Mouse (Mus musculus) lung, embryonic 16.5 days (tissue): ENCODE results near the gene Mpzl1. TPM values are rescaled to one million over a fixed set of nuclear protein-coding genes. Genes with fewer than 3 reads are reported as not detected.
A peak's percentile ranks its signal among the peaks of the same experiment; 100 is the strongest.

ENCODE experiments used
- ATAC-seq: fragments of 200-750 bp; cut with Nextera tagmentation; 2 replicates; pipeline ENCODE4 v1.8.0; 2017; ENCODE audit warnings: low read depth, mild to moderate bottlenecking, moderate library complexity
- H3K27ac ChIP-seq: fragments of 300-500 bp; sonication (generic); 2 replicates; pipeline ENCODE4 v1.5.1; 2014; ENCODE audit warnings: mild to moderate bottlenecking, control low read depth, low read length
- H3K27me3 ChIP-seq: fragments of 300-500 bp; sonication (generic); 2 replicates; pipeline ENCODE4 v1.6.1; 2014; ENCODE audit warnings: low read depth, low read length, mixed read lengths; ENCODE audit not compliant: control insufficient read depth, insufficient read depth
- H3K36me3 ChIP-seq: fragments of 300-500 bp; sonication (generic); 2 replicates; pipeline ENCODE4 v1.6.1; 2014; ENCODE audit warnings: low read length; ENCODE audit not compliant: control insufficient read depth, insufficient read depth
- H3K4me1 ChIP-seq: fragments of 300-500 bp; sonication (generic); replicated peaks from 2 replicates; pipeline ENCODE4 v1.6.1; 2014; ENCODE audit warnings: low read length, mixed read lengths; ENCODE audit not compliant: control insufficient read depth, insufficient read depth
- H3K4me2 ChIP-seq: fragments of 300-500 bp; sonication (generic); 2 replicates; pipeline ENCODE4 v1.6.1; 2014; ENCODE audit warnings: low read depth, low read length, control low read depth
- H3K4me3 ChIP-seq: fragments of 300-500 bp; sonication (generic); 2 replicates; pipeline ENCODE4 v1.5.1; 2014; ENCODE audit warnings: mild to moderate bottlenecking, low read length, control low read depth
- H3K9ac ChIP-seq: fragments of 300-500 bp; sonication (generic); 2 replicates; pipeline ENCODE4 v1.6.1; 2014; ENCODE audit warnings: low read length, control low read depth
- H3K9me3 ChIP-seq: fragments of 300-500 bp; sonication (generic); 2 replicates; pipeline ENCODE4 v1.6.1; 2016; ENCODE audit warnings: low read length; ENCODE audit not compliant: control insufficient read depth
- WGBS: fragments of 180-500 bp; shearing (Covaris S2); extraction: QIAGEN DNeasy Blood & Tissue Kit; methylation state at CpG from one replicate; pipeline ENCODE4 v1.1.7; 2014; 5-methylcytosine and 5-hydroxymethylcytosine counted together
- polyA plus RNA-seq: library from polyadenylated mRNA; unstranded; fragments of >200 nt; fragmentation: Nextera tagmentation; extraction: Ambion mirVana; gene quantifications from 2 replicates; pipeline ENCODE4 v1.2.1, GENCODE M21; 2015

Mpzl1 gene
- polyA plus RNA-seq, 1 experiment from 2014 or later = 176 TPM

DNA sequence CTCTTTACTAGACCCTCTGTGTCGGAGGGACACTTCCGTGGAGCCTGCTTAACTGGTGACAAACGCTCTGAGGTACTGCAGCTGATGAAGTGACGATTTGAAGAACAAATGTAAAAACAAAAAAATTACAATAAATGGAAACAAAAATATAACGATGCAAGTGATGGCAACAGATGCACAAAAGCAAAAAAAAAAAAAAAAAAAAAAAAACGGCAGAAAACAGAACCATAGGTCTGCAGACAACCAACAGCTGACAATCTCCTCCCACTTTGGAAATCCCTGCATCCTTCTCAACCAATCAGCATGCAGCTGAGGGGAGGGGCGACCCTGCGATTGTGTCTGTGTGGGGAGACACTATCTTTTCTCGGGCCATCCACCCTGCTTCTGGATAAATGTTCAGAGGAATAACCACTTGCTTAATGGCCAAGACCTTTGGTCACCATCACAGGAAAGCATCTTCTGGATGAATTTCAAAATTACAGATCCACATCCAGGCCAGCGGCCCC is 32.5 kb downstream of the Mpzl1 start:
- ATAC-seq = no peak
- WGBS = 83% methylated on average over 10 of the region's 10 CpGs

DNA sequence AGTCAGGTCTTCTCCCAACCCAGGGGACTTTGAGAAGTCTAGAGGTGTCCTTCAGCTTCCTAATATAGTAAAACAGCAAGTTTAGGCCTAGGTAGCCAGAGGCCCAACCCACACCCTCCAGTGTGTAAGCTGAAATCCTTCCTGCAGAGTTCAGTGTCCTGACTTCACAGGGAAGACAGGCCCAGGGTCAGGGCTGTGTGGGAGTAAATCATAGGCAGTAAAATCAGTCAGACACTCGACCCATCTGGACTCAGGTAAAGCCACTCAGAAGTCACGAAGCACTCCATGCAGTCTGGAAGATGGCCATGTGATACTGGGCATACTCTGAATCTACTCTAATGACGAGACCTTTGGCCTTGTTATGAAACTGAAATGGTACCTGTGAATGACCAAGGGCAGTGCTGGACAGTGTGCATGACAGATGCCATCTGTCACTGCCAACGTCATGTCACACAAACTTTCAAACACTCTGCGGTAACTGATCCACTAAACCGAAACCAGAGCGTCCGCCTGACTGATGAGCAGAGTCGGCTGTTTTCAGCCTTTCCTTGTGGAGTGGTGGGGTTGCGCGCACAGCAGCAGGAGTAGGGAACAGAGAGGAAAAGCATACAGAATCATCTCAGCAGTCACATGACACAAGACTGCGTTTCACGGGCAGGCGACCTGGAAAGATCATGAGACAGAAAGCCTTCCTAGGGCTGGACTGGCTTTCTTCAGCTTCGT is 39.5 kb downstream of the Mpzl1 start:
- ATAC-seq = no peak
- Histone ChIP-seq H3K4me2 (no peak overlapping the region), H3K27ac (no peak overlapping the region), H3K4me1 (peaks cover 16% of the 10 kb centered on the region), H3K9ac (no peak overlapping the region), H3K9me3 (no peaks in the 10 kb centered on the region), H3K4me3 (no peak overlapping the region), H3K27me3 (no peaks in the 10 kb centered on the region), H3K36me3 (peaks cover 22% of the 10 kb centered on the region)
- 60% methylated on average over 15 of the region's 15 CpGs for WGBS

More for the DNA sequence above, 32.5 kb downstream of the Mpzl1 start:
- Histone ChIP-seq H3K27ac (no peak overlapping the region), H3K9ac (no peak overlapping the region), H3K4me2 (no peak overlapping the region), H3K4me3 (no peak overlapping the region), H3K36me3 (peaks cover 34% of the 10 kb centered on the region), H3K27me3 (no peaks in the 10 kb centered on the region), H3K9me3 (no peaks in the 10 kb centered on the region), H3K4me1 (peaks cover 9% of the 10 kb centered on the region)

DNA sequence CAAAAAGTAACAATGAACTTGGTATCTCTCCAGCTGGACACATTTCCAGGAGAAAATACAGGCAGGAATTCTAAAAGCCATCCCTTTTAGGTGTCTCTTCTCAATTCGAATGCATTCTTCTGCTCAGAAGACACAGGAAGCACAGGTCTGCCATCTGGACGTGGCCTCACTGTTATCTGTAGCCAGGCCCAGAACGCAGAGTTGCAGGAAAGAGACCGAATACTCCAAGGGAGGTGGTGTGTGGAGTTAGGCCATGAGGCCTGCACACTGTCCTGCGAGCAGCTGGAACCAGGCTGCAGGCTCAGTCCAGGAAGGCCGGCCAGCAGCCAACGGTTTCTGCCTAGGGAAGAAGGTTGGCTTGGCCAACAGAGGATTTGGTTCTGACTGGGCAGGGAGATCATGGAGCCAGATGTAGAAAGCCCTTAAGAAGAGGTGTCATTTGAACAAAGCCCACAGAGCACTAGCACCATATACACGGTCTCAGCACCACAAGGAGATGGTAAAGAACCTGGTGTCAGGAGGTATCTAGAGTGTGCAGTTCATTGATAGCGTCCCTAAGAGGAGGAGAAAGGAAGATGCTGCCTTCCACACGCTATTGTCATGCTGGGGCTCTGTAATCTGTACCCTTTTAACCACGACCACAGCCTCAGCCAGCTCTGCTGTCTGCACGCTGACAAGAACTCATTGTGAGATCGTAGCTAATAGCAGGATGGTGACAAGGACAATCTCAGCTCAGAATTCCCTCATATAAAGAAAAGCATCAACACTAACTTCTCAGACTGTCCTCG is 41.8 kb downstream of the Mpzl1 start:
- ATAC-seq = no peak
- WGBS = 77% methylated on average over 14 of the region's 14 CpGs
- no peak overlapping the region for H3K4me2 ChIP-seq
- H3K27ac ChIP-seq = peak overlapping the region; percentile 52; the same call in 1 of the 2 replicates
- no peak overlapping the region for H3K4me3 ChIP-seq
- H3K27me3 ChIP-seq = no peaks in the 10 kb centered on the region
- peaks cover 34% of the 10 kb centered on the region for H3K4me1 ChIP-seq
- no peaks in the 10 kb centered on the region for H3K9me3 ChIP-seq
- H3K36me3 ChIP-seq = peaks cover 20% of the 10 kb centered on the region
- no peak overlapping the region for H3K9ac ChIP-seq

DNA sequence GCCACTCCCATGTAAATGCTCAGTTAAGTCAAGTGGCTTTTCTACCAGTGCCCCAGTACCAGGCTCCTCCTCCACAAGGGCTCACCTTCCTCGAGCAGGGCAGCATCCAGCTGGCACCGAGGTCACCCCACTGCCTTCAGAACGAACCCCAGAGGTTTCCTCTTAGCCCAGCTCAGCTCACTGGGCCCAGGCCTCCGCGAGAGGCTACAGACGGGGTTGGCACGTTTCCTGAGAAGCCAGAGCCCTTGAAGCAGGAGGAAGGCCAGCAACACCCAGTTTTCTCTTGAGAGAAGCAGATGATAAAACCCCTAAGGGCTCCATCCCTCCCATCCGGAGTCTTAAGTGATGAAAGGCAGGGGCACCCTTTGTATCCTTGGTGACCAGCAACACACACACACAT is 43.6 kb downstream of the Mpzl1 start:
- H3K27me3 ChIP-seq = no peaks in the 10 kb centered on the region
- H3K27ac ChIP-seq = peak overlapping the region; percentile 88
- H3K9me3 ChIP-seq = no peaks in the 10 kb centered on the region
- WGBS = 49% methylated on average over 8 of the region's 8 CpGs
- peaks cover 42% of the 10 kb centered on the region for H3K4me1 ChIP-seq
- peaks cover 18% of the 10 kb centered on the region for H3K36me3 ChIP-seq
- ATAC-seq = no peak
- no peak overlapping the region for H3K9ac ChIP-seq
- H3K4me3 ChIP-seq = no peak overlapping the region
- no peak overlapping the region for H3K4me2 ChIP-seq

DNA sequence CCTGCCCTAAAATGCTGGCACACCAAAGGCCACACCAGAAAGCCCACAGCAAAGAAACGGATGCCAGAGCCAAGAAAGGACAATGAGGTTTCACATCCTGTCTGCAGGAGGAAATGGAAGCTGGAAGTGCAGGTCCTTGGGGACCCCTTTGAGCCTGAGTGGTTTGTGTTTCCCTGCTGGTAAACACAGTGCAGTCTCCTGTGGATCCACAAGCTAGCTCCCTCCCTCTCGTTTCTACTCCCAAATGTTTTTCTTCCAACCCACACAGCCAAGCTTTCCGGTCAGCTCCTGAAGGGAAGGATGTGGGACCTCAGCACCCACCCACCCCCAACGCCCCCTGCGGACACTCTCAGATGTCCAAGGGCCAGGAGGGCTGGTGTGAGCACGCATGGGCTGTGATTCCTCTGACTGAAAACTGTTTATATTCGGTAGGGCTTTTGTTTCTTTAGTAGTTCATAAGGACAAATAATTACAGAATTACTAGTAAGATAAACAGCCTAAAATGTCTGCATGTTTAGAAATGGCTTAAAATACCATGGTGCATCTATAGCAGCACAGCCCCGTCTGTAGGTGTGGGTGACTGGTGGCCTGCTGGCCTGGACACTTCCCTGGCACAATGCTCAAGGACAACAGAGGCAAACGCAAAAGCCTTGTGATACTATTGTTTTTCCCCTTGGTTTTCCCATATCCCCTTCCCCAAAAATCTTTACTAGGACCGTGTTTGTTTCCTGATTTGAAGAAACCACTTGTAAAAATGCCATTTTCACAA is 44.9 kb downstream of the Mpzl1 start:
- peak overlapping the region; percentile 26; the same call in 1 of the 2 replicates for H3K4me2 ChIP-seq
- peaks cover 47% of the 10 kb centered on the region for H3K4me1 ChIP-seq
- H3K9me3 ChIP-seq = no peaks in the 10 kb centered on the region
- no peak overlapping the region for H3K4me3 ChIP-seq
- H3K27me3 ChIP-seq = no peaks in the 10 kb centered on the region
- 20% methylated on average over 10 of the region's 10 CpGs for WGBS
- H3K36me3 ChIP-seq = peaks cover 15% of the 10 kb centered on the region
- peak; percentile 91 for ATAC-seq
- no peak overlapping the region for H3K9ac ChIP-seq
- H3K27ac ChIP-seq = peak overlapping the region; percentile 88

DNA sequence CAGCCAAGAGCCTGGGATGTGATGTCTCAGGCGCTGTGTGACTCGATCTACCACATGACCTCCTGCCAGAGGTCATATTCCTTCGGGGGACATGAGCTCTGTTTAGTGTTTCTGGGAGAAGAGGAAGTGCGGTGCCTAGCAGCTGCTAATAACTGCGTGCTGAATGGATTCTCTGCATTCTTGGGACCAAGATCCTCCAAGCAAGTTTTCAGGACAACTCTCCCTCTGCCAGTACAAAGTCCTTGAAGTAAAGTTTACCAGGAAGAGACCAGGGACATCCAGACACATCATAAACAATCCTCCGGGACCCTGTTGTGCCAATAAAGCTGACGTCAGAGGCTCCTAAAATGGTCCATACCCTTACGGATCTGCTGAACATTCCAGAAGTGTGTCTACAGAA is 46.5 kb downstream of the Mpzl1 start:
- 25% methylated on average over 8 of the region's 8 CpGs for WGBS
- Histone ChIP-seq H3K27ac (peak overlapping the region; percentile 88), H3K9ac (no peak overlapping the region), H3K4me3 (no peak overlapping the region), H3K4me1 (peaks cover 47% of the 10 kb centered on the region), H3K27me3 (no peaks in the 10 kb centered on the region), H3K9me3 (no peaks in the 10 kb centered on the region), H3K4me2 (no peak overlapping the region), H3K36me3 (peaks cover 10% of the 10 kb centered on the region)
- ATAC-seq = peak; percentile 43

DNA sequence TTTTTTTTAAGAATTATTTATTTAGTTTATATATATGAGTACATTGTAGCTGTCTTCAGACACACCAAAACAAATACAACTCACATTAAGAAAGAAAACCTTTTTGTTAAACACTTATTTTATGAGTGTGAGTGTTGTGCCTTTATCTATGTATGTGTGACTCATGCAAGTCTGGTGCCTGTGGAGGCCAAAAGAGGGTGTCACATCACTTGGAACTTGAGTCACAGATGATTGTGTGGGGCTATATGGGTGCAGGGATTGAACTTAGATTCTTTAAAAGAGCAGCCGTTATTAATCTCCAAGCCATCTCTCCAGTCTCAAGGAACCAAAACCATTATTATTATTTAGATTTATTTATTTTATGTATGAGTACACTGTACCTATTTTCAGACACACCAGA is 48.0 kb downstream of the Mpzl1 start:
- H3K4me2 ChIP-seq = no peak overlapping the region
- peaks cover 44% of the 10 kb centered on the region for H3K4me1 ChIP-seq
- H3K4me3 ChIP-seq = no peak overlapping the region
- H3K36me3 ChIP-seq = no peaks in the 10 kb centered on the region
- ATAC-seq = no peak
- H3K9me3 ChIP-seq = no peaks in the 10 kb centered on the region
- H3K9ac ChIP-seq = no peak overlapping the region
- no peaks in the 10 kb centered on the region for H3K27me3 ChIP-seq
- H3K27ac ChIP-seq = no peak overlapping the region
- 80% methylated on average over 1 of the region's 1 CpGs for WGBS

DNA sequence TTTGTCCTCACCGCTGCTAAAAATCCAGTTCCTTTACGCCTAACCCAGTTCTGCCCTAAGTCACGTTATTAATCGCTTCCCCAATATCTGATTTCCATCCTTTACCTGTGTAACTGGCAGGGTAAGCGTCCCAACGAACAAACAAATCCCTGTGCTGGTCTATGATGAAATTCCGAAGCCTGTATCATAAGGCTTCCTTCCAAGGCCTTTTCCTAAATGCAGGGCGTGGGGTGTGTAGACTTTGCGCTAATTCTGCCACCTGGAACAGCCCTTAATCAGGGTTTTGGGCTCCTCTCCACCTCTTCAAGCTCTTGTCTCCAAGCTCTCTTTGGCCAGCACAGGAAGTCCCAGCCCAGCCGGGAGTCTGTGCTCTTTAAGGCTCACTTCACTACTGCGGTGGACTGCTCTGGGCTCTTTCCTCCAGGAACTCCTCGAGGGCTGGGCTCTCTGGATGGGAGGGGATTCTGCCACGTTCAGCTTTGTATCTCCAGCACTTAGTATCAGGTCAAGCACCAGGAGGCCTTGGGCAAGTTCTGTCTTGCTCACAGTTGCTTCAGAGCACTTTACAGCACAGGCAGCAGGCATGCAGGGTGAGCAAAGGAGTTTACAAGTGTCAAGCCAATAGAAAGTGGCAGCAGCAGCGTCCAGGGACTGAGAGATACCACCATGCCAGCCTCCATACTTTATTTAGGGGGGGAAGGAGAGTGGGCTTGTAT is 48.8 kb downstream of the Mpzl1 start:
- no peak for ATAC-seq
- no peak overlapping the region for H3K4me2 ChIP-seq
- H3K9me3 ChIP-seq = no peaks in the 10 kb centered on the region
- H3K36me3 ChIP-seq = no peaks in the 10 kb centered on the region
- no peak overlapping the region for H3K4me3 ChIP-seq
- H3K9ac ChIP-seq = 0 out of 2 replicates have a peak overlapping the region, but pooled peaks have one; percentile 39
- WGBS = 57% methylated on average over 14 of the region's 14 CpGs
- peaks cover 38% of the 10 kb centered on the region for H3K4me1 ChIP-seq
- H3K27me3 ChIP-seq = no peaks in the 10 kb centered on the region
- H3K27ac ChIP-seq = peak overlapping the region; percentile 47; the same call in 1 of the 2 replicates
